Mouse (Mus musculus) ES-E14 (cell line): ENCODE results near the gene Syp. TPM values are rescaled to one million over a fixed set of nuclear protein-coding genes. Genes with fewer than 3 reads are reported as not detected.

Experiments used
- DNase-seq: peaks from one replicate; pipeline ENCODE4 v3.0.0-alpha.2; 2013; ENCODE audit warnings: low read depth, low spot score
- H3K27ac ChIP-seq: 2 replicates; pipeline ENCODE4 v1.5.1; 2012; ENCODE audit warnings: low read depth, mild to moderate bottlenecking, low read length, moderate library complexity, mixed read lengths; ENCODE audit not compliant: poor library complexity, insufficient read depth, severe bottlenecking
- H3K36me3 ChIP-seq: 2 replicates; pipeline ENCODE4 v1.6.1; 2012; ENCODE audit warnings: mild to moderate bottlenecking, low read length, moderate library complexity, mixed read lengths; ENCODE audit not compliant: control insufficient read depth, poor library complexity, insufficient read depth, severe bottlenecking
- H3K4me1 ChIP-seq, 2 experiments: fragments of 150-350 bp in 1 of 2; sonication (generic) in 1 of 2; 2 replicates each; pipeline ENCODE4 v1.6.1; 2012; ENCODE audit warnings: low read length in 2 of 2, mild to moderate bottlenecking in 1 of 2, mixed read lengths in 1 of 2; ENCODE audit not compliant: control insufficient read depth in 2 of 2, insufficient read depth in 2 of 2, poor library complexity in 1 of 2
- H3K4me3 ChIP-seq, 2 experiments: fragments of 150-350 bp in 1 of 2; sonication (generic) in 1 of 2; 2 replicates each; pipeline ENCODE4 v1.5.1; 2012; ENCODE audit warnings: low read length in 2 of 2, low read depth in 1 of 2, mild to moderate bottlenecking in 1 of 2, mixed read lengths in 1 of 2; ENCODE audit not compliant: insufficient read depth in 1 of 2, poor library complexity in 1 of 2, severe bottlenecking in 1 of 2
- H3K9ac ChIP-seq: 2 replicates; pipeline ENCODE4 v1.6.1; 2012; ENCODE audit warnings: low read depth, mild to moderate bottlenecking, low read length, mixed read lengths; ENCODE audit not compliant: poor library complexity, insufficient read depth, severe bottlenecking
- H3K9me3 ChIP-seq: fragments of 150-350 bp; sonication (generic); 2 replicates; pipeline ENCODE4 v1.6.1; 2012; ENCODE audit warnings: low read depth, mild to moderate bottlenecking, low read length; ENCODE audit not compliant: control insufficient read depth, insufficient read depth
- CHD2 ChIP-seq: IDR thresholded peaks from 2 replicates; pipeline ENCODE4 v1.6.1; 2014; ENCODE audit warnings: mild to moderate bottlenecking, low read depth, low read length, inconsistent platforms
- HCFC1 ChIP-seq: IDR thresholded peaks from 2 replicates; pipeline ENCODE4 v1.6.1; 2012; ENCODE audit warnings: low read length, inconsistent platforms, borderline replicate concordance; ENCODE audit not compliant: insufficient read depth
- MAFK ChIP-seq: IDR thresholded peaks from 2 replicates; pipeline ENCODE4 v1.6.1; 2014; ENCODE audit warnings: mild to moderate bottlenecking, low read depth, low read length, inconsistent platforms; ENCODE audit not compliant: insufficient read depth
- ZC3H11A ChIP-seq: IDR thresholded peaks from 2 replicates; pipeline ENCODE4 v1.6.1; 2012; ENCODE audit warnings: low read depth, mild to moderate bottlenecking, inconsistent platforms, low read length, borderline replicate concordance
- ZNF384 ChIP-seq: IDR thresholded peaks from 2 replicates; pipeline ENCODE4 v1.6.1; 2012; ENCODE audit warnings: low read depth, low read length, inconsistent platforms
- in situ Hi-C, 2 experiments: fragments of 600-800 bp; cut with MboI; formaldehyde crosslinking; loops; one replicate each; pipeline ENCODE4 v1.15.1; 2025; ENCODE audit warnings: low sequenced_read_pairs in 2 of 2, inconsistent platforms in 1 of 2; ENCODE audit not compliant: unreplicated experiment in 2 of 2
- total RNA-seq: library from RNA; depleted of rRNA; stranded (reverse); fragments of 300-350 nt; gene quantifications from 2 replicates; pipeline ENCODE4 v1.2.3, GENCODE M21; 2012

The Syp gene
- total RNA-seq, 1 experiment: 1.6 TPM

DNA sequence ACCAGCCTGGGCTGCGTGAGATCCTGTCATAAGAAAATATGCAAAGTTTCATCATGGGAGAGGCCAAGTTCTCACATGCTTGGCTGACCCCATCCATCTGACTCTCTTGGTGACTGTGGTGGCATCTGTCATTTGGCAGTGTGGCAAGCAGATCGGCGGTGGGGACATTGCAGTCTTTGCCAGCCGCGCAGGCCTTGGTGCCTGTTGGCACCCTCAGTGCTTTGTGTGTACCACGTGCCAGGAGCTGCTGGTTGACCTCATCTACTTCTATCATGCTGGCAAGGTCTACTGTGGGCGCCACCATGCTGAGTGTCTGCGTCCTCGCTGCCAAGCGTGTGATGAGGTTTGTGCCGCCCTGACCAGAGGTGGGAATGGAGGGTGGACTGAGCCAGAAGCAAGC, 26.5 kb downstream of the Syp start:
- DNase-seq: no peak
- peak overlapping the region in 1 of 2 experiments; percentile 13; a peak in 1 of 4 replicates for H3K4me3 ChIP-seq
- in situ Hi-C loops: no loop called here
- H3K9me3 ChIP-seq: no peaks in the 10 kb centered on the region
- peaks cover 16% of the 10 kb centered on the region for H3K36me3 ChIP-seq
- peaks cover 0 to 14% of the 10 kb centered on the region in 2 experiments; a peak in 1 of 4 replicates for H3K4me1 ChIP-seq
- H3K27ac ChIP-seq: no peak overlapping the region
- no peak overlapping the region for H3K9ac ChIP-seq
- TF ChIP-seq ZC3H11A: no peak
- TF ChIP-seq MAFK: no peak
- no peak for TF ChIP-seq CHD2

DNA sequence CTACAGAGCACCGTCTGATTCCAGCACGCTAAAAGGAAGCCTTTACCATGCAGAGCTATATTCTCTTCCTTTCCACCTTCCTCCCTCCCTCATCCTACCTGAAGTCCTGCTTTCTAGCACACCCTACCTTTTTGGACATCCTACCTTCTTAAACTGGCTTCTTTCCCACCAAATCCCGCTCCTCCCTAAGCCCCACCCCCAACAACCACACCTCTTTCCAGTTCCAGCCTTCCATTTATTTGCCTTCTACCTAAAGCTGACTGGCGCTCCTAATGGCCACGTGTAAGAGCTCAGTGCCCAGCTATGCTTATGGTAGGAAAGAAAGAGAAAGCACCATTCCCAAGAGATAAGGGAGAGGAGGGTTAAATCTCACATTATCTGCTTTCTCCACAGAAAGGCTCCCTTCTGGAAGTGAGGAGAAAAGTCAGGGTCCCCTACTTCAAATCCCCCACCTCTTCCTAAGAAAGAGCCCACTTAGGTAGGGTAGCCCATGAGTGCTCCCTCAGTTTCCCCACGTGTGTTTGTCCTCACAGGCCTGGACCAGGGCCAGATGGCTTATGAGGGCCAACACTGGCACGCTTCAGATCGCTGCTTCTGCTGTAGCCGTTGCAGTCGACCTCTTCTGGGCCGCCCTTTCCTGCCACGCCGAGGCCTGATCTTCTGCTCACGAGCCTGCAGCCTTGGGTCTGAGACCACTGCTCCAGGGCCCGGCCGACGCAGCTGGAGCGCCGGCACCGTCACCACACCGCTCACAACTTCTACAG, 27.6 kb downstream of the Syp start:
- Histone ChIP-seq H3K4me1 (peaks cover 0 to 14% of the 10 kb centered on the region in 2 experiments; a peak in 1 of 4 replicates), H3K27ac (no peak overlapping the region), H3K36me3 (peaks cover 16% of the 10 kb centered on the region), H3K4me3 (no peak overlapping the region), H3K9ac (peak overlapping the region; percentile 38; the same call in 1 of the 2 replicates), H3K9me3 (no peaks in the 10 kb centered on the region)
- no peak for DNase-seq
- TF ChIP-seq HCFC1 (no peak), CHD2 (no peak), MAFK (no peak), ZC3H11A (no peak)
- in situ Hi-C loops: no loop called here

DNA sequence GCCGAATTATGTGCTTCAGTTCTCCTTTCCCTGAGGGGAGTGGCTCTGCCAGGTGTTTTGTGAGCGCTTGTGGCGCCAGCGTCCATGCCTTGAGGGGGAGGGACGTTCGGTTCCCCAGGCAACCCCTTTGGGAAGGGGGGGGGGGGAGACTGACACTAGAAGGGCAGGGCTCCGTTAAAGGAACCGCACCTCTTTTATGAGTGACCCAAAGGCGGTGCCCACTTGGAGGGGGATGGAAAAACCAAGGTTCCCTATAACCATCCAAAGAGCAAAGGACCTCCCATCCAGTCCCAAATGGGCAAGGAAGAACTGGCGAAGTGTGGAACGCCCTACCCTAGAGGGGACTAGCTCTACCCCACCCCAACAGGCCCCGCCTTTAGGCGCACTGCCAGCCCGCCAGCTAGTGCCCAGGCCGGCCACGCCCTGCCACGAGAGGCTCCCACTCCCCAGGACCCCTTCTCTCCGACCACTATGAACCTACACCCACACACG, 32.2 kb downstream of the Syp start:
- Histone ChIP-seq H3K4me3 (peak overlapping the region; percentile 85 to 90), H3K27ac (peak overlapping the region; percentile 83), H3K4me1 (peaks cover 0 to 14% of the 10 kb centered on the region in 2 experiments; a peak in 1 of 4 replicates), H3K36me3 (peaks cover 16% of the 10 kb centered on the region), H3K9me3 (no peaks in the 10 kb centered on the region), H3K9ac (peak overlapping the region; percentile 87)
- DNase-seq: no peak
- TF ChIP-seq ZNF384 (no peak), CHD2 (no peak), MAFK (no peak), ZC3H11A (no peak), HCFC1 (no peak)
- in situ Hi-C loops: no loop called here

DNA sequence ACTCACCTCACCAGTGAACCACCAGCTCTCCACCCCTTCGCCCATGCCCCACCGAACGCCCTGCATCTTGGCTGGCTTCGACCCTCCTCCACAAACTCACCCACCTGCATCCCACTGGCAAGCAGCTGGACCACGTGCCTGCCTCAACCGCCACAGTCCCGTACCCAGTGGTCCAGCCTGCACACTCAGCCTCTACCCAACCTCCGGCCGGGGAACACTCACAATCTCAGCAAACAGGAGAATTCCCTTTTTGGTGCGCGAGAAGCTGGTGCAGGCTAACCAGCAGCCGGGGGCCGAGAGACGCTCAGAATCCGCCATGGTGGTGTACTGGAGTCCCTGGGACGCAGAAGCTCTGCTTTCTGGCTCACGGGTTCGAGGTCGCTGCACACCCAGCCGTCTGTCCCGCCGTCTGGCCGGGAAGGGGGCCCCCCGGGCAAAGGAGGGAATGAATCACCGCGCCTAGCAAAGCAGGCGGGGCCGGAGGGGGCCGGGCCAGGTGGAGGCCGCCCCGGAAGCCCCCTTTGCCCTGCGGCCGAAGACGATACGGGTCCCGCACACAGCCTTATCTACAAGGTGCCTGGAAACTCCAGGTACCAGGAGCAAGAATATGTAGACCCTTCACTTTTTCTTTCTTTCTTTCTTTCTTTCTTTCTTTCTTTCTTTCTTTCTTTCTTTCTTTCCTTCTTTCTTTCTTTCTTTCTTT, 32.8 kb downstream of the Syp start, which contains the start of gene Plp2:
TSS of gene Plp2 (minus strand) at position 470 of the 703 bp plus-strand sequence.
- peaks cover 0 to 13% of the 10 kb centered on the region in 2 experiments; a peak in 1 of 4 replicates for H3K4me1 ChIP-seq
- H3K9me3 ChIP-seq: no peaks in the 10 kb centered on the region
- H3K27ac ChIP-seq: peak within 1 kb of the TSS; percentile 83
- peak within 1 kb of the TSS; percentile 85 to 90 for H3K4me3 ChIP-seq
- TF ChIP-seq ZNF384 (no peak), HCFC1 (no peak), ZC3H11A (no peak), CHD2 (no peak), MAFK (no peak)
- H3K36me3 ChIP-seq: peaks cover 16% of the 10 kb centered on the region
- in situ Hi-C loops: no loop called here
- H3K9ac ChIP-seq: peak within 1 kb of the TSS; percentile 87
- no peak for DNase-seq
